Mouse (Mus musculus) megakaryocyte, embryonic 14.5 days (primary cell): ENCODE results near the gene Padi2.

Experiments
- FLI1 ChIP-seq: IDR thresholded peaks from 2 replicates; pipeline ENCODE4 v1.6.1; 2012; ENCODE audit warnings: low read length, inconsistent platforms, mixed read lengths
- GATA1 ChIP-seq: IDR thresholded peaks from 3 replicates; pipeline ENCODE4 v1.6.1; 2012; ENCODE audit warnings: mixed read lengths, low read length, inconsistent platforms, borderline replicate concordance

- TF ChIP-seq GATA1 = no peak
- TF ChIP-seq FLI1 = no peak
These were observed 25.0 kb upstream of the Padi2 start for GRCm38 (mm10) chr4:140881026-140881670.
